Mouse (Mus musculus): ENCODE data around the gene Klhl29.

Klhl29 gene

GRCm38 (mm10) chr12:5292316-5292715, 83.2 kb downstream of the Klhl29 start:
- DNase-seq = no peak

GRCm38 (mm10) chr12:5285579-5285978, 89.9 kb downstream of the Klhl29 start:
- DNase-seq = no peak

GRCm38 (mm10) chr12:5284961-5285360, 90.5 kb downstream of the Klhl29 start:
- no peak for DNase-seq

- no peak for DNase-seq
These were observed 91.8 kb downstream of the Klhl29 start for GRCm38 (mm10) chr12:5283654-5284053.

GRCm38 (mm10) chr12:5282611-5283010, 92.9 kb downstream of the Klhl29 start:
- no peak for DNase-seq

GRCm38 (mm10) chr12:5279873-5280272, 95.6 kb downstream of the Klhl29 start:
- peak; percentile 44 to 63 for DNase-seq

- peak; percentile 20 to 22 for DNase-seq
These were observed 98.5 kb downstream of the Klhl29 start for GRCm38 (mm10) chr12:5277028-5277427.

GRCm38 (mm10) chr12:5275507-5275936, 100.0 kb downstream of the Klhl29 start:
- DNase-seq = no peak

- peak; percentile 35 to 37 for DNase-seq
These were observed 101.0 kb downstream of the Klhl29 start for GRCm38 (mm10) chr12:5274519-5274944.

- peak in 1 of 2 experiments; percentile 25 for DNase-seq
These were observed 102.0 kb downstream of the Klhl29 start for GRCm38 (mm10) chr12:5273316-5274047.

- no peak for DNase-seq
These were observed 105.0 kb downstream of the Klhl29 start for GRCm38 (mm10) chr12:5270527-5270926.

- DNase-seq = no peak
These were observed 105.5 kb downstream of the Klhl29 start for GRCm38 (mm10) chr12:5269936-5270335.

- no peak for DNase-seq
These were observed 106.4 kb downstream of the Klhl29 start for GRCm38 (mm10) chr12:5269061-5269460.

GRCm38 (mm10) chr12:5268188-5268612, 107.3 kb downstream of the Klhl29 start:
- no peak for DNase-seq

- DNase-seq = no peak
These were observed 108.0 kb downstream of the Klhl29 start for GRCm38 (mm10) chr12:5267271-5268187.

- no peak for DNase-seq
These were observed 108.7 kb downstream of the Klhl29 start for GRCm38 (mm10) chr12:5266773-5267172.

GRCm38 (mm10) chr12:5261476-5261875, 114.0 kb downstream of the Klhl29 start:
- no peak for DNase-seq

GRCm38 (mm10) chr12:5258779-5259178, 116.7 kb downstream of the Klhl29 start:
- no peak for DNase-seq

GRCm38 (mm10) chr12:5257174-5257573, 118.3 kb downstream of the Klhl29 start:
- no peak for DNase-seq

GRCm38 (mm10) chr12:5255079-5255478, 120.4 kb downstream of the Klhl29 start:
- DNase-seq = no peak

GRCm38 (mm10) chr12:5254246-5254982, 121.1 kb downstream of the Klhl29 start:
- DNase-seq = no peak

- peak; percentile 63 to 65 for DNase-seq
These were observed 122.0 kb downstream of the Klhl29 start for GRCm38 (mm10) chr12:5253289-5254005.

Data from cerebellum, postnatal 14 days (tissue).